Mouse (Mus musculus): ENCODE measurements around the gene Cds2. TPM values are rescaled to one million over a fixed set of nuclear protein-coding genes. Genes with fewer than 3 reads are reported as not detected.
A peak's percentile ranks its signal among the peaks of the same experiment; 100 is the strongest.
"Not testable (repeated sequence)": the region's sequence is repeated elsewhere in the genome, so short reads cannot be mapped to it uniquely, and the experiment has no call there.

Cds2 gene
- polyA plus RNA-seq (2015; fragmentation: Nextera tagmentation; extraction: Ambion mirVana) = 19.2 and 21.7 TPM in 2 replicates

GRCm38 (mm10) chr2:132262879-132263398 is at the start of gene Cds2:
Cds2 (plus strand) TSS chr2:132263148.
- Histone ChIP-seq H3K9ac (peak within 1 kb of the TSS; percentile 95), H3K4me1 (peaks cover 15% of the 10 kb centered on the region), H3K27me3 (no peaks in the 10 kb centered on the region), H3K27ac (peak within 1 kb of the TSS; percentile 82), H3K4me3 (peak within 1 kb of the TSS; percentile 91), H3K9me3 (replicated peaks) (no peaks in the 10 kb centered on the region), H3K4me2 (peak within 1 kb of the TSS; percentile 73), H3K36me3 (ENCODE audit: poor library complexity, severe bottlenecking) (no peaks in the 10 kb centered on the region)
- ATAC-seq = peak; percentile 99
- under 1% methylated on average over 46 of the region's 49 CpGs for WGBS

DNA sequence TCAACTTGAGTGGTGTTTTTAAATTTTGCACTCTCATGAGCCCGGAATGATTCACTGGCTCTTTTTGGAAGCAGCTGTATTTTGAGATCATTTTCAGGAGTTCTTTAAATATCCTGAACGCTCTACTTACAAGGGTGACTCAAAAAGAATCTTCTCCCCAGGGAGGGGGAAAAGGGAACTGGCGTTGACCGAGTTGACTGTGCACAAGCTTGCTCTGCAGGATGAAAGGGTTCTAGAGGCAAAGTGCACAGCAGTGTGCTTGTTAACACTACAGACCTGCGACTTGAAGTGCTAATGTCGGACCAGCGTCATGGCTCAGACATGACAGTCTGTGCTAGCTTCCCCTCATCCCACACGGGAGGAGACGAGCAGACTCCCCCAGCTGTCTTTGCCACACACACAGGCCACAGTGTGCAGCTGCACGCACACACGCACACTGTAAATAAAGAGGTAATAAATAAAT is 41.3 kb upstream of the Cds2 start:
- Histone ChIP-seq H3K4me3 (no peak overlapping the region), H3K4me2 (no peak overlapping the region), H3K9ac (no peak overlapping the region), H3K4me1 (no peaks in the 10 kb centered on the region), H3K9me3 (replicated peaks) (no peaks in the 10 kb centered on the region), H3K27me3 (no peaks in the 10 kb centered on the region), H3K27ac (no peak overlapping the region), H3K36me3 (ENCODE audit: poor library complexity, severe bottlenecking) (no peaks in the 10 kb centered on the region)
- WGBS = 78% methylated on average over 11 of the region's 11 CpGs
- no peak for ATAC-seq

- H3K9me3 ChIP-seq (replicated peaks) = no peaks in the 10 kb centered on the region
- H3K27me3 ChIP-seq = no peaks in the 10 kb centered on the region
- no peak overlapping the region for H3K27ac ChIP-seq
- H3K9ac ChIP-seq = no peak overlapping the region
- 92% methylated on average over 4 of the region's 4 CpGs for WGBS
- H3K4me3 ChIP-seq = no peak overlapping the region
- no peak overlapping the region for H3K4me2 ChIP-seq
- no peaks in the 10 kb centered on the region for H3K4me1 ChIP-seq
- no peaks in the 10 kb centered on the region for H3K36me3 ChIP-seq (ENCODE audit: poor library complexity, severe bottlenecking)
- ATAC-seq = no peak
Observed at GRCm38 (mm10) chr2:132224359-132224758, 38.6 kb upstream of the Cds2 start.

DNA sequence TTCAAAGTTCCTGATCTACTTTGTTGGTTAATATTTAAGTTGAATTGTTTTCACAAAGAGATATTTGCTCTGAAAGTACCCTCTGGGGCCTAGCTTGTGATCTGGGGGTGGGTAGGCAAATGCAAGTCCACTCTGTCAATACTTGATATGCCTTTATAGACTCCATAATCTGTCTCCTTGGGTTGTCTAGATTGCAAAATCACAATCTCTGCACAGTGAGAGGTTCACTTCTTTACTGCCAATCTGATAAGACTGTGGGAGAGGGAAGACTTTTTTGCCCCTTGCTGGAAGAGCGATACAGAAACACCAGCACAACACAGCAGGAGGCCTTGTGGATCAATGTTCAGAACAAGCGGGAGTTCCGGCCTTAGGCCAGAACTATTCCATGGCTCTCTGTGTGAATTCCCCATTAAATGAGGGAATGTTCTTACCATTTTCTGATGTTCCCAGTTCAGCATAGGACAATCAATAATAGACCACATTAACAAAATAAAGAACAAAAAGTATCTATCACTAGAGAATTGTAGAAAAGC is 30.5 kb upstream of the Cds2 start:
- ATAC-seq = no peak
- no peaks in the 10 kb centered on the region for H3K4me1 ChIP-seq

DNA sequence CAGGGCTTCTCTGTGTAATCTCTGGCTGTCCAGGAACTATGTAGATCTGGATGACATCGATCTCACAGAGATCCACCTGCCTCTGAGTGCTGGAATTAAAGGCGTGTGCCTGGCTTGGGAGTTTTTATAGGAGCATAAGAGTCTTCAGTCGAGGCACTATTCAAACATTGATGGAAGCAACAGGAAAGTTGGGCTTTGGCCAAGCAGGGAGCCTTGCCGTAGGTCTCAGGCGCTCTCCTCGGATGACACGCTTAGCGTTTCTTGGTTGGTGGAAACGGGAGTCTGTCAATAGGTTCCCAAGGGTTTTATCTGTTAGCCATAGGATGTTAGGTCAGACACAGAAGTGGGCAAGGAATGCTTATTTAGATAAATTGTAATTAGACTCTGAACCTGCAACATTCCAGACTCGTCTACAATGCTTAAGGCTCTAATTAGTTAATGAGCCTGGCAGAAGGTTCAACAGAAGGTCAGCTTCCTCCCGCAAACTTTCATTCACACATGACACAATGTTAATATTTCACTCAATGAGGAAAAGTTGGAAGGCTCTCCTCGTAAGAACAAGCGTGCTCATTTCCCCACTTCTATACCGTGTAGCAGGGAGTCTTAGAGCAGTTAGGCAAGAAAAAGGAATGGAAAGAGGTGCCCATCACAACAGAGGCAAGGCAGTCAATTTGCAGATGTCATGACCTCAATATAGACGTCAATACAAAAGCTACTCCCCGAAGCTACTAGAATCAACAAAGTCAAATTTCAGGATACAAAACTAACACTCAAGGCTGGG is 28.8 kb upstream of the Cds2 start:
- Histone ChIP-seq H3K9me3 (replicated peaks) (no peaks in the 10 kb centered on the region), H3K9ac (no peak overlapping the region), H3K36me3 (ENCODE audit: poor library complexity, severe bottlenecking) (no peaks in the 10 kb centered on the region), H3K4me3 (no peak overlapping the region), H3K27ac (no peak overlapping the region), H3K4me1 (no peaks in the 10 kb centered on the region), H3K4me2 (no peak overlapping the region), H3K27me3 (no peaks in the 10 kb centered on the region)
- WGBS = 67% methylated on average over 16 of the region's 16 CpGs
- ATAC-seq = no peak

More for the DNA sequence above, 30.5 kb upstream of the Cds2 start:
- Histone ChIP-seq H3K9ac (no peak overlapping the region), H3K27me3 (no peaks in the 10 kb centered on the region), H3K4me3 (no peak overlapping the region), H3K36me3 (ENCODE audit: poor library complexity, severe bottlenecking) (no peaks in the 10 kb centered on the region), H3K9me3 (replicated peaks) (no peaks in the 10 kb centered on the region), H3K4me2 (no peak overlapping the region), H3K27ac (no peak overlapping the region)
- WGBS = 66% methylated on average over 3 of the region's 3 CpGs

GRCm38 (mm10) chr2:132235291-132235690 is 27.7 kb upstream of the Cds2 start:
- no peaks in the 10 kb centered on the region for H3K36me3 ChIP-seq (ENCODE audit: poor library complexity, severe bottlenecking)

DNA sequence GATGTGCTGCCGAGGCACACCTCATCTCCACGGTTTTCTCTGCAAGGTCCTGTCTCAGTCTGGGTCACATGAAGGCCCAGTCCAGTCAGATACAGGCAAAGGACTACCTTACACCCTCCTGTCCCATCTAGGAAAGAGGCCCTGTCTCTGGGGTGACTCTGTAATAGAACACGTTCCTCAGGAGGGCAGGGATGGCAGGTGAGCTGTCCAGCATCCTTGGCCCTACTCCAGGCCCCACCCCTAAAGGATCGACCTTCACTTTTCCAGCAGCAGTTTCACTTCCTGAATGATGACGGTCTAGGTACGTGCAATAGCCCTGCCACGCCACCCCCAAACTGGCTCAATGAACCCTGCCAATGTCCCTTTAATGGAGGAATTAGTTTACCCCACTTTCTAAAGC is 27.0 kb upstream of the Cds2 start:
- Histone ChIP-seq H3K27ac (no peak overlapping the region), H3K9ac (no peak overlapping the region), H3K4me2 (no peak overlapping the region), H3K36me3 (ENCODE audit: poor library complexity, severe bottlenecking) (no peaks in the 10 kb centered on the region), H3K4me3 (no peak overlapping the region), H3K4me1 (no peaks in the 10 kb centered on the region), H3K27me3 (no peaks in the 10 kb centered on the region), H3K9me3 (replicated peaks) (no peaks in the 10 kb centered on the region)
- no peak for ATAC-seq
- WGBS = 86% methylated on average over 7 of the region's 7 CpGs

More at GRCm38 (mm10) chr2:132235291-132235690, 27.7 kb upstream of the Cds2 start:
- Histone ChIP-seq H3K9me3 (replicated peaks) (no peaks in the 10 kb centered on the region), H3K27me3 (no peaks in the 10 kb centered on the region), H3K27ac (no peak overlapping the region), H3K4me3 (no peak overlapping the region), H3K4me2 (no peak overlapping the region), H3K9ac (no peak overlapping the region), H3K4me1 (no peaks in the 10 kb centered on the region)
- ATAC-seq = no peak
- 75% methylated on average over 2 of the region's 2 CpGs for WGBS

DNA sequence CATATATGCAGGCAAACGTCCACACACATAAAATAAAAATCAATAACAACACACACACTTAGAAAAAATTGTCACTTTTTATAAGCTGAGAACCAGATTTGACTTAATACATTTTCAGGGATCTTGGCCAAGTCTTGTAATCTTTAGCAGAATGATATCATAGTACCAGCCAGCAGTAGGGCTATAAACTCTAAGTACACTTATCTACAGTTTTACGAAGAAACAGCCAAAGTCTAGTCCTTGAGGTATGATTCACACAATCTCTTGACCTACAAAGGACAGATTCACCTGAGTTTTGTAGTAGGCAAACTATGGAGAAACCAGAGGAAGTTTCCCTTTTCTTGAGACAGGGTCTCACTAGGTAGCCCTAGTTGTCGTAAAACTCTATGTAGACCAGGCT is 23.5 kb upstream of the Cds2 start:
- H3K9ac ChIP-seq; H3K4me2 ChIP-seq; H3K4me3 ChIP-seq; H3K27ac ChIP-seq; ATAC-seq; H3K9me3 ChIP-seq (replicated peaks); H3K4me1 ChIP-seq; H3K27me3 ChIP-seq: not testable (repeated sequence)
- WGBS = 90% methylated on average over 3 of the region's 3 CpGs
- peaks cover 13% of the 10 kb centered on the region; the same call in 1 of the 2 replicates for H3K36me3 ChIP-seq (ENCODE audit: poor library complexity, severe bottlenecking)

DNA sequence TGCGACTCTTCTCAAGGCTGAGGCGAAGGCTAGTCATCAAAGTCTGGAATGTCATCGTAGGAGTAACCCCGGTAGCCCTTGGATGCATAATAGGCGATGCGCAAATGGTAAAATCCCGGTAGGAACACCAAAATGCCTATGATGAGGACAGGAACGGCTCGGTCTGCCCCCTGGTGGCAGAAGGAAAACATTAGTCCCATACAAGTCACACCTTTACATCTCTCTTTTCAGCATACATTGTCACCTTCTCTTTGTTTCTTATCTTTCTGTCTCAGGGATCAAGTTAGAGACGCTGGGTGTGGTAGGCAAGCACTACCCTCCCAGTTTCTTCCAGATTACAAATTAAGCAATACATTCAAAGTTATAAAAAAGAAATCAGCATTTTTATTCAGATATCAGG is 22.5 kb upstream of the Cds2 start:
- not testable (repeated sequence) for H3K4me3 ChIP-seq; H3K27me3 ChIP-seq; H3K27ac ChIP-seq; H3K9me3 ChIP-seq (replicated peaks); H3K4me2 ChIP-seq; H3K9ac ChIP-seq; H3K4me1 ChIP-seq
- ATAC-seq = 0 out of 2 replicates have a peak, but pooled peaks have one; percentile 36
- WGBS = 31% methylated on average over 10 of the region's 10 CpGs
- peaks cover 18% of the 10 kb centered on the region; the same call in 1 of the 2 replicates for H3K36me3 ChIP-seq (ENCODE audit: poor library complexity, severe bottlenecking)

- no peak overlapping the region for H3K9ac ChIP-seq
- WGBS = 96% methylated on average over 3 of the region's 3 CpGs
- H3K9me3 ChIP-seq (replicated peaks) = no peaks in the 10 kb centered on the region
- no peak overlapping the region for H3K27ac ChIP-seq
- no peak for ATAC-seq
- H3K4me2 ChIP-seq = no peak overlapping the region
- H3K4me3 ChIP-seq = no peak overlapping the region
- H3K4me1 ChIP-seq = peaks cover 12% of the 10 kb centered on the region
- H3K36me3 ChIP-seq (ENCODE audit: poor library complexity, severe bottlenecking) = peaks cover 22% of the 10 kb centered on the region
- no peaks in the 10 kb centered on the region for H3K27me3 ChIP-seq
Observed at GRCm38 (mm10) chr2:132243370-132243769, 19.6 kb upstream of the Cds2 start.

- peak; percentile 94 for ATAC-seq
- peak within 1 kb of the TSS; percentile 76 for H3K4me2 ChIP-seq
- WGBS = 6% methylated on average over 50 of the region's 50 CpGs
Observed at GRCm38 (mm10) chr2:132247539-132248313, 15.2 kb upstream of the Cds2 start, which contains the start of gene Tmem230. Tmem230 (minus strand) TSS chr2:132247807.

DNA sequence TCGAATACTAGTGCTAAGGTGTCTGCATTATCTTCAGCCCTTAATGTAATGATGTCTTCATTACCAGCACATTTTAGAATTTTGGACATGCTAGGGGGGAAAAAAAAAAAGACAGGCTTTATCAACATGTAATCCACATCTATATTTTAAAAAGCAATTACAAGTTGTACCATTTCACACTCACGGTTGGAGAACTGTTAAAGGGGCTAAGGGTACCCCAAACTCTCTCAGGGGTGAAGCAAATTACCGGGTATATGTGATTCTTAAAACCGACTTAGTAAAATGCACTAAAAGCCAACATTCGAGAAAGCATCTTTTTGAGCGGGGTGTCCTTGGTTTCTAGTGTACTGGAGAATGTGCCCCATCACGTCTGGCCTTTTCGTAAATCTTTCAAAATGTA is 11.0 kb upstream of the Cds2 start:
- no peak for ATAC-seq
- peaks cover 50% of the 10 kb centered on the region for H3K4me1 ChIP-seq
- no peaks in the 10 kb centered on the region for H3K27me3 ChIP-seq
- peak overlapping the region; percentile 78 for H3K9ac ChIP-seq
- peak overlapping the region; percentile 72 for H3K4me2 ChIP-seq
- H3K9me3 ChIP-seq (replicated peaks) = no peaks in the 10 kb centered on the region
- peak overlapping the region; percentile 59 for H3K4me3 ChIP-seq
- peak overlapping the region; percentile 80 for H3K27ac ChIP-seq
- WGBS = 13% methylated on average over 8 of the region's 8 CpGs
- peaks cover 30% of the 10 kb centered on the region for H3K36me3 ChIP-seq (ENCODE audit: poor library complexity, severe bottlenecking)

More at GRCm38 (mm10) chr2:132247539-132248313, 15.2 kb upstream of the Cds2 start, which contains the start of gene Tmem230:
- peak within 1 kb of the TSS; percentile 63 for H3K4me3 ChIP-seq
- H3K4me1 ChIP-seq = peaks cover 45% of the 10 kb centered on the region
- H3K27me3 ChIP-seq = no peaks in the 10 kb centered on the region
- no peaks in the 10 kb centered on the region for H3K9me3 ChIP-seq (replicated peaks)
- peaks cover 43% of the 10 kb centered on the region for H3K36me3 ChIP-seq (ENCODE audit: poor library complexity, severe bottlenecking)
- H3K9ac ChIP-seq = peak within 1 kb of the TSS; percentile 73
- H3K27ac ChIP-seq = peak within 1 kb of the TSS; percentile 76
